Mouse (Mus musculus) bone marrow, adult 2 months (tissue): ENCODE results near the gene Lamp1.

Experiments
- CTCF ChIP-seq: fragments of 200-500 bp; IDR thresholded peaks from 2 replicates; pipeline ENCODE4 v1.5.1; 2011; ENCODE audit warnings: low read length, control low read depth; ENCODE audit not compliant: control insufficient read depth, insufficient read depth
- POLR2A ChIP-seq: fragments of 200-500 bp; IDR thresholded peaks from 2 replicates; pipeline ENCODE4 v1.6.1; 2011; ENCODE audit warnings: low read depth, mild to moderate bottlenecking, control low read depth, low read length, borderline replicate concordance; ENCODE audit not compliant: control insufficient read depth

- TF ChIP-seq CTCF: no peak
- no peak for TF ChIP-seq POLR2A
Observed at GRCm38 (mm10) chr8:13159377-13159881, 468 bp downstream of the Lamp1 start.
